Mouse (Mus musculus) MEL (cell line): ENCODE results near the gene Hk3.

ENCODE experiments used
- CTCF ChIP-seq, 3 experiments: IDR thresholded peaks in 2 of 3; conservative IDR thresholded peaks in 1 of 3; 2 replicates each; pipeline ENCODE4 v1.5.1; 2011 to 2012; ENCODE audit warnings: low read length in 3 of 3, low read depth in 2 of 3, mild to moderate bottlenecking in 2 of 3, improper control_type of control experiment in 1 of 3, inconsistent platforms in 1 of 3, mixed read lengths in 1 of 3, moderate library complexity in 1 of 3; ENCODE audit not compliant: control insufficient read depth in 1 of 3, insufficient read depth in 1 of 3, poor library complexity in 1 of 3, severe bottlenecking in 1 of 3
- EP300 ChIP-seq, 2 experiments: IDR thresholded peaks; 2 replicates each; pipeline ENCODE4 v1.6.1; 2011; ENCODE audit warnings: improper control_type of control experiment in 2 of 2, low read length in 2 of 2, low read depth in 1 of 2, mild to moderate bottlenecking in 1 of 2
- GABPA ChIP-seq: IDR thresholded peaks from 2 replicates; pipeline ENCODE4 v1.6.1; 2012; ENCODE audit warnings: low read depth, mild to moderate bottlenecking, inconsistent platforms, low read length, improper control_type of control experiment, moderate library complexity
- NRF1 ChIP-seq: IDR thresholded peaks from 2 replicates; pipeline ENCODE4 v1.6.1; 2014; ENCODE audit warnings: low read depth, mild to moderate bottlenecking, inconsistent platforms, low read length, improper control_type of control experiment, moderate library complexity; ENCODE audit not compliant: poor library complexity, insufficient read depth, severe bottlenecking
- POLR2AphosphoS5 ChIP-seq: IDR thresholded peaks from 2 replicates; pipeline ENCODE4 v1.6.1; 2012; ENCODE audit warnings: low read depth, borderline replicate concordance, mild to moderate bottlenecking, inconsistent platforms, low read length, moderate library complexity, mixed read lengths
- RAD21 ChIP-seq: IDR thresholded peaks from 2 replicates; pipeline ENCODE4 v1.6.1; 2011; ENCODE audit warnings: mild to moderate bottlenecking, low read depth, low read length, improper control_type of control experiment
- SMC3 ChIP-seq: IDR thresholded peaks from 2 replicates; pipeline ENCODE4 v1.6.1; 2011; ENCODE audit warnings: low read depth, low read length, improper control_type of control experiment
- ZNF384 ChIP-seq: IDR thresholded peaks from 2 replicates; pipeline ENCODE4 v1.6.1; 2012; ENCODE audit warnings: low read depth, mild to moderate bottlenecking, inconsistent platforms, low read length, improper control_type of control experiment

GRCm38 (mm10) chr13:54995161-54995560 lies 26.0 kb downstream of the Hk3 start:
- no peak for TF ChIP-seq CTCF (IDR thresholded peaks at IDR 0.05 in 2 of 3, conservative IDR thresholded peaks at IDR 0.05 in 1 of 3; ENCODE audit: control insufficient read depth in 1 of 3, insufficient read depth in 1 of 3, low read depth in 2 of 3, low read length in 3 of 3, poor library complexity in 1 of 3, severe bottlenecking in 1 of 3)
- no peak for TF ChIP-seq ZNF384
- no peak for TF ChIP-seq NRF1
- TF ChIP-seq RAD21, result no peak
- TF ChIP-seq EP300 (IDR thresholded peaks at IDR 0.05; ENCODE audit: low read depth in 1 of 2, low read length in 2 of 2), result no peak
- TF ChIP-seq GABPA, result no peak
- no peak for TF ChIP-seq SMC3
- no peak for TF ChIP-seq POLR2AphosphoS5
